Mouse (Mus musculus) small intestine, adult 2 months (tissue): Measurements from ENCODE around the gene Sit1.
"Not testable (repeated sequence)": the region's sequence is repeated elsewhere in the genome, so short reads cannot be mapped to it uniquely, and the experiment has no call there.

Source experiments
- CTCF ChIP-seq: fragments of 200-500 bp; IDR thresholded peaks from 2 replicates; pipeline ENCODE4 v1.5.1; 2012; ENCODE audit warnings: low read depth, mild to moderate bottlenecking, control low read depth, inconsistent platforms, low read length, moderate library complexity, mixed read lengths; ENCODE audit not compliant: insufficient replicate concordance, insufficient read length; ENCODE audit errors: extremely low read depth
- POLR2A ChIP-seq: fragments of 200-500 bp; IDR thresholded peaks from 2 replicates; pipeline ENCODE4 v1.6.1; 2012; ENCODE audit warnings: low read depth, mild to moderate bottlenecking, control low read depth, inconsistent platforms, low read length, moderate library complexity

GRCm38 (mm10) chr4:43485666-43486065, 2.1 kb upstream of the Sit1 start:
- TF ChIP-seq CTCF, POLR2A: not testable (repeated sequence)
